Mouse (Mus musculus): ENCODE data around the gene Fbxl14.

GRCm38 (mm10) chr6:119509437-119510037 is 30.1 kb downstream of the Fbxl14 start:
- TF ChIP-seq POLR2A (IDR thresholded peaks at IDR 0.05; ENCODE audit: low read depth, low read length): no peak
- no peak for TF ChIP-seq CTCF (IDR thresholded peaks at IDR 0.05; ENCODE audit: borderline replicate concordance, insufficient read depth, low read length)
